Mouse (Mus musculus): Measurements from ENCODE around the gene Gm11639. TPM values are rescaled to one million over a fixed set of nuclear protein-coding genes. Genes with fewer than 3 reads are reported as not detected.

Gm11639 gene
- total RNA-seq, 2 experiments from 2014 or later = not detected

DNA sequence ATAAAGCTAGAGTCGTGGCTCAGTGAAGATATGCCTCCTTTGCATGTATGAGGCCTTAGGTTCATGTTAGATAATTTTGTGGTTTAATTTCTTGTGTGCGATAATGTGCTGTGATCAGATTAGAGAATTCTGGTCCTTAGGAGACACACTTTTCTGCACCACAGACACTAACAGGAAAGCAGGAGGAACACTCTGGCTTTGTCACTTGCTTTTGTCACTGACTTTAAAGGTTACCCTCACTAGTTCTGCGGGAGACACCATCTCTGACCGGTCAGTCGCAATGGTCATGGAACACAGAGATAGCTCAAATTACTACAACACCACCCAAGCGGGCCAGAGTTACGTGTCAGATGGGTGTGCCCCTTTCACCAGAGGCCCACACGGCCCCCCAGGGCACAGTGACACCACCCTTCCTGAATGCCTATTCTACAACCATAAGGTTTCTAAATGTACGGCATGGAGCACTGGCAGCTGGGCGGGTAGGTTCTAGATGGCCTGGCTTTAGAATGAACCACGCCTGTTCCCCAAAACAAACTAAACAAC, 466.9 kb downstream of the Gm11639 start:
- no peak for DNase-seq (ENCODE audit: low spot score)

GRCm38 (mm10) chr11:105153068-105153833, 467.7 kb downstream of the Gm11639 start:
- DNase-seq (ENCODE audit: low spot score) = no peak

DNA sequence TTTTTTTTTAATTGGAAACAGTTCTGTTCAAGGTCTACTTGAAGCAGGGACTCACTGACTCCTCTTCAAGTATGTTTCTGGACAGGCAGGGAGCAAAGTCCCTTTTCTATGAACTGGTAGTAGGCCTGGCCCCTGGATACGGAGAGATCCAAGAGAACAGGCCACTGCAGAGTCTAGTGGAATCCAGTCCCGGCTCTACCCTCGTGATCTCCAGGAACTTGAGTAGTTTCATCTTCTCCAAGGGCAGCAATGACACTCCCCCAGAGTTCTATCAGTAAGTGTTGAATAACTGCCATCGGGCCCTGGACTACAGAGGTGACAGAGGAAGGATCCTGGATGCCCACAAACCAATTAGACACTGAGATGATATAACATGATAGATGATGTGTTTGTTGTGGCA, 470.4 kb downstream of the Gm11639 start:
- no peak for DNase-seq (ENCODE audit: low spot score)

- DNase-seq (ENCODE audit: low spot score) = no peak
Observed at GRCm38 (mm10) chr11:105156748-105157267, 471.3 kb downstream of the Gm11639 start.

DNA sequence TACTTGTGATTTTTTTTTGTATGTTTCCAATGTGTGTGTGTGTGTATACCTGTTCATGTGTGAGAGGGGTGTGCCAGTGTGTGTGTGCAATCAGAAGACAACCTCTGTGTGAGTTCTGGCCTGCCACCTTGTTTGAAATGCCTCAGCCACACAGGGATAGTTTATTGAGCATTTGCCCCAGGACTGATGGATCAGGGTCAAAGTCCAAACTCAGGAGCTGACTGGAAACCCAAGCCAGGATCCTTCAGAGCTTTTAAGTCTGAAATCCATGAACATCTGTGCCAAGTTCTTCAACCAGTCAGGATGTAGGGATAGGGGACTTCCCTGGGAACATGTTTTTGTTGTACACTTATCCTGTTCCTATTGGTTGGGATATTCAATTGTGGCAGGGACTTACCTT, 472.5 kb downstream of the Gm11639 start:
- DNase-seq (ENCODE audit: low spot score) = no peak

- DNase-seq (ENCODE audit: low spot score) = no peak
Observed at GRCm38 (mm10) chr11:105159673-105160360, 474.3 kb downstream of the Gm11639 start.

- no peak for DNase-seq (ENCODE audit: low spot score)
Observed at GRCm38 (mm10) chr11:105161411-105161810, 475.9 kb downstream of the Gm11639 start.

DNA sequence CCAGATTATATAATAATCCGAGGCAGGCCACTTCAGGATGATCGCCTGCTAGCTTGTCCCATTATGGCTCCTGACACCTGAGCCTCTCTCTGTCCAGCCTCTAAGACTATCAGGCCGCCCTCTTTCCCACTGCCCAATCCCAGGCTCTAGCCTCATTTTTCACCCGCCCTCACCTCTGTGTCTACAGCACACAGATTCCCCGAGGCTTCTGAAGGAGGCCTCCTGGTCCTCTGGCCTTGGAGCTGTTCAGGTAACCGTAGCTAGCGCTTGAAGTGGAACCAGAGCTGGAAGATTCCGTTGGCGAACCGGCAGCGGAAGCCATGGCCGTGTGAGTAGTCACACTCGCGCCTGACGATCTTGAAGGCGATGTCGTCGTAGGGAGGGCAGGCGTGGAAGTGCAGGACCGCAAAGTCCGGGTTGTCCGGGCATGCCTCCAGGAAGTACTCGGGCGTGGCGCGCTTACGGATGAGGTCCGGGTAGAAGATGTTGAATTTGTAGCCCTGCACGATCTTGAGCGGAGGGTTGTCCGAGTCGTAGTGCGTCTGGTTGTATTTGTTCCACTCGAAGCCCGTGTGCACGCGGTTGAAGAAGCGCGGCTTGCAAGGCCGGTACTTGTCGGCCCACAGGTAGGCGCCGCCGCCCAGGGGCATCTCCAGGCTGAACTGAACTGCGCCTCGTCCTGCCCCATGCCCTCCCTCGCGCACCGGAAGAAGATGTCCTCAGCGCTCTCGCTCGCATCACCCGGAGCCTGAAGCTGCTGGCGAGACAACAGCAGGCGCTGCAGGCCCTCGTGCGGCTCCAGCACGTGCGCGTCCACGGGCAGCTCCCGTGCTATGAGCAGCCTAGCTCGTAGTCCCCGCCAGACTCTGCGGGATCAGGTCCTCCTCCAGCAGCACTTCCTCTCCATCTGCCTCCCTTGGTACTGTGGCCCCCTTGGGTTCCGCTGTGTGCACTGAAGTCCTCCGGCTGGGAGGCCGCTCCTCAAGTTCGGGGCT, 479.3 kb downstream of the Gm11639 start:
- no peak for DNase-seq (ENCODE audit: low spot score)

DNA sequence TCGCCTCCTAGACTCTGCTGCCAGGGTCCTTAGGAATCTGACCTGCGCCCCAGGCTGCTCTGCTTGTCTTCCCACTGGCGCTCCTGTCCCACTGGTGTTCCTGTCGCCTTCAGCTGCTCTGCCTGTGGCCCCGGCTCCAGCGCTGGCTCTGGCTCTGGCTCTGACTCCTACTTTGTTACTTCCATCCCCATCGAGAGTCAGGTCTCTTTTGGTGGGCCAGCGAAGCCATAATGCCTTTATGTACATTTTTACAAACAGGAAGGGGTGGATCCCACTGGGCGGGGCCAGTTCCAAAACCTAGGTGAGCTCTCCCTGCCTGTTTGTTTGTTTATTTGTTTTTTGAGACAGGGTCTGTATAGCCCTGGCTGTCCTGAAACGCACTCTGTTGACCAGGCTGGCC, 481.3 kb downstream of the Gm11639 start:
- DNase-seq (ENCODE audit: low spot score) = no peak

Other genes starting within 250 kb of the Gm11639 start
- 10 to 100 TPM; 21.2 to 22.0 TPM for gene Kansl1, start 216.8 kb upstream of the Gm11639 start, total RNA-seq (2021)
- 10 to 100 TPM; 28.3 to 28.7 TPM for gene Cdc27, start 135.1 kb upstream of the Gm11639 start, total RNA-seq (2021)
- gene Myl4, start 135.0 kb upstream of the Gm11639 start, total RNA-seq (2021) = 1 to 10 TPM; 5.6 to 9.7 TPM
- 1 to 10 TPM in 1 of 2 experiments, under 1 TPM in 1; 0.71 to 1.3 TPM for gene Itgb3, start 77.7 kb upstream of the Gm11639 start, total RNA-seq (2021)